Mouse (Mus musculus) spleen, postnatal 10 days (tissue): ENCODE measurements around the gene Naalad2.
A peak's percentile ranks its signal among the peaks of the same experiment; 100 is the strongest.
"Not testable (repeated sequence)": the region's sequence is repeated elsewhere in the genome, so short reads cannot be mapped to it uniquely, and the experiment has no call there.

Experiments
- DNase-seq, 2 experiments: peaks; one replicate each; pipeline ENCODE4 v3.0.0; 2021 to 2022; ENCODE audit warnings: low spot score in 2 of 2

Gene Naalad2

GRCm38 (mm10) chr9:18402895-18403294 lies at the start of gene Naalad2:
TSS of gene Naalad2 (minus strand) at chr9:18402995.
- DNase-seq = not testable (repeated sequence)

- DNase-seq = no peak
Measured at GRCm38 (mm10) chr9:18431687-18432086, 28.9 kb upstream of the Naalad2 start.

- no peak for DNase-seq
Measured at GRCm38 (mm10) chr9:18430354-18430753, 27.6 kb upstream of the Naalad2 start, which contains the start of gene Mbd3l2. TSS of gene Mbd3l2 (plus strand) at chr9:18430654.

GRCm38 (mm10) chr9:18412371-18412770 lies 9.6 kb upstream of the Naalad2 start:
- DNase-seq = not testable (repeated sequence)

GRCm38 (mm10) chr9:18404118-18404517 lies 1.3 kb upstream of the Naalad2 start, which contains the start of gene Ubtfl1:
TSS of gene Ubtfl1 (plus strand) at chr9:18404418.
- no peak for DNase-seq

GRCm38 (mm10) chr9:18399629-18400028 lies 3.2 kb downstream of the Naalad2 start:
- no peak for DNase-seq

GRCm38 (mm10) chr9:18385782-18386181 lies 17.0 kb downstream of the Naalad2 start:
- DNase-seq = no peak

GRCm38 (mm10) chr9:18373026-18373425 lies 29.8 kb downstream of the Naalad2 start:
- DNase-seq = not testable (repeated sequence)

GRCm38 (mm10) chr9:18319990-18320389 lies 82.8 kb downstream of the Naalad2 start:
- DNase-seq = no peak

- DNase-seq = no peak
Measured at GRCm38 (mm10) chr9:18298301-18298700, 104.5 kb downstream of the Naalad2 start.

GRCm38 (mm10) chr9:18293026-18293781 lies 109.6 kb downstream of the Naalad2 start:
- DNase-seq = no peak

GRCm38 (mm10) chr9:18292443-18292922 lies 110.3 kb downstream of the Naalad2 start:
- no peak for DNase-seq

- peak; percentile 69 to 90 for DNase-seq
Measured at GRCm38 (mm10) chr9:18291571-18292429, 111.0 kb downstream of the Naalad2 start, which contains the start of gene Chordc1. TSS of gene Chordc1 (plus strand) at chr9:18292125.

- not testable (repeated sequence) for DNase-seq
Measured at GRCm38 (mm10) chr9:18278693-18279092, 124.1 kb downstream of the Naalad2 start.

- DNase-seq = no peak
Measured at GRCm38 (mm10) chr9:18277497-18277896, 125.3 kb downstream of the Naalad2 start.

- no peak for DNase-seq
Measured at GRCm38 (mm10) chr9:18276844-18277243, 126.0 kb downstream of the Naalad2 start.

- no peak for DNase-seq
Measured at GRCm38 (mm10) chr9:18275901-18276300, 126.9 kb downstream of the Naalad2 start.
